Mouse (Mus musculus): ENCODE data around the gene Sod1. TPM values are rescaled to one million over a fixed set of nuclear protein-coding genes. Genes with fewer than 3 reads are reported as not detected.

The Sod1 gene
- polyA plus RNA-seq, 1 experiment, result 1,524 TPM

DNA sequence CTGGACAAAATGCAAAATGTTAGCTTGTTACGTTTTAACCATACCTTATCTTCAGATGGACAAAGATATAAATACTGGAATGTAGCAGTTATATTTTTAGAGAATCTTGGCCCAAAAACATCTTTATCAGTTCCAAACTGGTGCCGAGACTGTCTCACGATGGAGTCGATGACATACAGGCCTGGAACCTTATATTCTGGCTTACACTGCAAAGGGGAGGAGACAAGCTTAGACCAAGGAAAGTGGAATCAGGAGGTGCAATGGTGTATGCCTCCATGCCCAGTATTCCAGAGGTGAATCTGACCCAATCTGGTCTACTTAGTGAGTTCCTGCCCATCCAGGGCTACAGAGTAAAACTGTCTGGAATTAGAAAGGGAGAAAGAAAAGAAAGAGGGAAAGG lies 39.5 kb downstream of the Sod1 start:
- Histone ChIP-seq H3K4me1 (ENCODE audit: control insufficient read depth, insufficient read depth, insufficient read length, low read length) (peaks cover 3% of the 10 kb centered on the region), H3K27ac (replicated peaks; ENCODE audit: low read depth, low read length) (no peak overlapping the region), H3K4me3 (ENCODE audit: insufficient read depth, low read depth, low read length) (no peak overlapping the region)

DNA sequence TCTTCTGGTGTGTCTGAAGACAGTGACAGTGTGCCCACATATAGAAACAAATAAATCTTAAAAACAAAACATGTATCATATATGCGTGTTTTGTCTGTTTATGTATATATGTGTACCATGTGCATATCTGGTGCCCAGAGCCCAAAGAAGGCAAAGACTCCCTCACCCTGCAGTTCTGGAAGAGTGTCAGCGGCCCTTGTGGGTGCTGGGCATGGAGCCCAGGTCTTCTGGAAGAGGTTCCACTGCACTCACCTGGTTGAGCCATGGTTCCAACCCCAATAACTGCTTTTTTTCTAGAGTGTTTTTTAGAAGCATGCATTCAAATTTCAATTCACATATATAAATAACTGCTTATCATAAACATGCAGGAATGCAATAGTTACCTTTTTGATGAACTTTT lies 41.2 kb downstream of the Sod1 start:
- Histone ChIP-seq H3K4me3 (ENCODE audit: insufficient read depth, low read depth, low read length) (no peak overlapping the region), H3K27ac (replicated peaks; ENCODE audit: low read depth, low read length) (no peak overlapping the region), H3K4me1 (ENCODE audit: control insufficient read depth, insufficient read depth, insufficient read length, low read length) (peaks cover 3% of the 10 kb centered on the region)

DNA sequence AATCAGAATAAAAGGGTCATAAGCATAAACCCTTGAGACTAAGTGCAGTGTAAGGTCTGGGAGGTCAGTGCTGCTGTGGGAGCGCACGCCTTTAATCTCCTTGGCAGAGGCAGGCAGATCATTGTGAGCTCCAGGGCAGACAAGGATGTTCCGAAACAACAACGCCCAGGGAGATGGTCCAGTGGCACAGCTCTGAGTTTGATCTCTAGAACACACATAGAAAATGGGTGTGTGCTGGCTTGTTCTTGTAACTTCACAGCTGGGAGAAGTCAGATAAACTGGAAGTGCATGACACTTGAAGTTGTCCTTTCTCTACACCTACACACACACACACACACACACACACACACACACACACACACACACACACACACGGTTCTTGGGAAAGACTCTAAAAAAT lies 43.5 kb downstream of the Sod1 start:
- Histone ChIP-seq H3K4me3 (ENCODE audit: insufficient read depth, low read depth, low read length) (no peak overlapping the region), H3K27ac (replicated peaks; ENCODE audit: low read depth, low read length) (no peak overlapping the region), H3K4me1 (ENCODE audit: control insufficient read depth, insufficient read depth, insufficient read length, low read length) (peaks cover 4% of the 10 kb centered on the region)

DNA sequence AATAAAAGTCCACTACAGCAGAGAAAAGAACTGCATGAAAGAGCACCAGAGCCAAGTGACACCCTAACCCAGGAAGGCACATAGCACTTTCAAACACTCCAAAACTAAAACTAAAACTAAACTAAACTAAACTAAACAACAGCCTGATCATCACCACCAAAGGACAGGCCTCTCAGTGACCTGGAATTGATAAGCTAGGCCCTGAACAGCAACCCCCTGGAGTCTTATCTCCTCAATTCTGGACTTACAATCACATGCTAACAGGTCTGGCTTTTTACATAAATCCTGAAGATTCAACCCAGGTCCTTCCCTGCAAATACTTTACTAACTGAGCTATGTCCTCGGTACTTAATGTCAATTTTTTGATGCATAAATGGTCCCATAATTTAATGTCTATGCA lies 44.6 kb downstream of the Sod1 start:
- H3K4me1 ChIP-seq (ENCODE audit: control insufficient read depth, insufficient read depth, insufficient read length, low read length), result peaks cover 5% of the 10 kb centered on the region
- no peak overlapping the region for H3K27ac ChIP-seq (replicated peaks; ENCODE audit: low read depth, low read length)
- no peak overlapping the region for H3K4me3 ChIP-seq (ENCODE audit: insufficient read depth, low read depth, low read length)

DNA sequence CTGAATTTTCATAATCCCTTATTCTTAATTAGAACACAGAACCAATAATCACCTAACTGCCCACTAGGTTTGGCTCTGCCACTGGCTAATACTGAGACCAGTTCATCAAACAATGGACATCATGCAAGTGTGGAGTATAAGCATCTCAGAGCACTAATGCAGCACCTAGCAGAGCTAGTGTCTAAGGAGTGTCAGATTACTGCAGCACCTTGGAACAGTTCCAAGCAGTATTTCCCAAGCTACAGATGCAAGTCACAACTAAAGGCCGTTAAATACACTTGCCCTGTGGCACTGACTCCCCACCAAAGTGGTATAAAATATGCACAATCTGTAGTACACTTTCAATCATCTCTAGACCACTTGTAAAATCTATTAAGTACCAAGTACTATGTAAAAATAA lies 46.0 kb downstream of the Sod1 start:
- Histone ChIP-seq H3K27ac (replicated peaks; ENCODE audit: low read depth, low read length) (no peak overlapping the region), H3K4me3 (ENCODE audit: insufficient read depth, low read depth, low read length) (no peak overlapping the region), H3K4me1 (ENCODE audit: control insufficient read depth, insufficient read depth, insufficient read length, low read length) (peaks cover 5% of the 10 kb centered on the region)

DNA sequence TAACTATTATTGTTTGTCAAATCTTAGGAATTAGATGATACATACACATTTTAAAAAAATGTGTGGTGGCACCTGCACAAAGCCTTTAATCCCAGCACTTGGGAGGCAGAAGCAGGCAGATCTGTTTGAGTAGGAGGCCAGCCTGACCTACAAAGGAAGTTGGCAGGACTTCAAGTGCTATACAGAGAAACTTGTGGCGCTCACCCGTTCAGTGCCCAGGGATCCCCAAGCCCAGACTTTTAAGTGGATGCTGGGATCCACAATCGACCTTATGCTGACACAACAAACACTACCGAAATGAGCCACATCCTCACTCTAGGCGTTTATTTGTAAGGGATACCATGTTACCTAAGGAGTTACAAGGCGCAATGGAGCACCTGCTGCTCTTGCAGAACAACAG lies 55.0 kb downstream of the Sod1 start:
- peaks cover 12% of the 10 kb centered on the region for H3K4me1 ChIP-seq (ENCODE audit: control insufficient read depth, insufficient read depth, insufficient read length, low read length)
- no peak overlapping the region for H3K4me3 ChIP-seq (ENCODE audit: insufficient read depth, low read depth, low read length)
- H3K27ac ChIP-seq (replicated peaks; ENCODE audit: low read depth, low read length), result no peak overlapping the region

Other genes starting within 250 kb of the Sod1 start
- gene Tiam1, start 77.0 kb upstream of the Sod1 start, polyA plus RNA-seq (2012; ENCODE audit: insufficient read depth, insufficient read length, missing spikeins), result 9.3 and 15.9 TPM in 2 replicates
- gene Scaf4, start 63.7 kb downstream of the Sod1 start, polyA plus RNA-seq (2012; ENCODE audit: insufficient read depth, insufficient read length, missing spikeins), result 11.9 and 12.2 TPM in 2 replicates
- not detected in 2 replicates for gene Hunk, start 165.3 kb downstream of the Sod1 start, polyA plus RNA-seq (2012; ENCODE audit: insufficient read depth, insufficient read length, missing spikeins)

All from brown adipose tissue, adult 24 weeks (tissue).